ENCODE assay signal across 12 mouse cellular contexts in genomic region chr8:39268970-39269497, GRCm38 (mm10).
A peak's percentile ranks its signal among the peaks of the same experiment; 100 is the strongest.
DNase-seq lines count a peak whose midpoint lies in the region.
"Had no signal": no experiment of that assay in that cellular context is flagged by ENCODE, and none has a peak within 500 bp of the region (broad histone marks: within the 10 kb centered on the region; RNA-seq: fewer than 3 reads in every experiment).

No protein-coding gene starts in this region.

- peak; percentile 5 to 26 for DNase-seq in cerebellum, postnatal 25 days
- no peak for DNase-seq in cerebellum, adult 9-11 months
- peak; percentile 61 to 77 for DNase-seq in layer of hippocampus, adult 18-20 months (ENCODE audit: low spot score in 2 of 2)
- DNase-seq in left cerebral cortex, postnatal 14 days (ENCODE audit: low spot score in 2 of 2) = peak; percentile 25 to 39
- peak; percentile 8 to 26 for DNase-seq in right cerebral cortex, postnatal 36 days (ENCODE audit: low spot score in 2 of 2)
- DNase-seq in urinary bladder, postnatal 14 days (ENCODE audit: low spot score) = no peak
- no peak for DNase-seq in spleen, postnatal 4 days (ENCODE audit: low spot score in 2 of 2)
- no peak for DNase-seq in adrenal gland, adult 18-20 months (ENCODE audit: low spot score in 2 of 2)
- DNase-seq: gastrocnemius, postnatal 10 days; heart, postnatal 10 days; kidney, postnatal 36 days; liver, embryonic 13.5 days had no signal

- intact Hi-C loops in left cerebral cortex, postnatal 14 days (cut with DNase I) = no loop called here

Comparison
In these comparisons a context has a peak if more than half of its experiments do, and no peak if none do; other contexts are left out.
1. DNase-seq: peak in cerebellum, postnatal 25 days (2 of 2), layer of hippocampus, adult 18-20 months (2 of 2), left cerebral cortex, postnatal 14 days (2 of 2) and right cerebral cortex, postnatal 36 days (2 of 2); none in cerebellum, adult 9-11 months (single experiment), urinary bladder, postnatal 14 days (single experiment), spleen, postnatal 4 days (0 of 2) and adrenal gland, adult 18-20 months (0 of 2).